Mouse (Mus musculus): ENCODE results near the gene Ror1. TPM values are rescaled to one million over a fixed set of nuclear protein-coding genes. Genes with fewer than 3 reads are reported as not detected.

The Ror1 gene
- polyA plus RNA-seq, 1 experiment from 2014 or later: 5.9 TPM

GRCm38 (mm10) chr4:100357881-100358589, 262.4 kb downstream of the Ror1 start:
- DNase-seq (ENCODE audit: low spot score) (peak; percentile 43), ATAC-seq (replicated peaks; ENCODE audit: low FRiP score) (no peak)
- H3K9me3 ChIP-seq (ENCODE audit: control insufficient read depth, low read length): no peaks in the 10 kb centered on the region
- H3K27ac ChIP-seq (ENCODE audit: low read depth, low read length): no peak overlapping the region
- H3K4me3 ChIP-seq (ENCODE audit: low read depth, low read length): no peak overlapping the region
- H3K27me3 ChIP-seq (ENCODE audit: control insufficient read depth, insufficient read depth, low read length): no peaks in the 10 kb centered on the region
- H3K4me2 ChIP-seq (ENCODE audit: low read depth, low read length, severe bottlenecking): no peak overlapping the region
- H3K36me3 ChIP-seq (ENCODE audit: control insufficient read depth, insufficient read depth, low read length): no peaks in the 10 kb centered on the region
- 85% methylated on average over 4 of the region's 4 CpGs for WGBS
- no peaks in the 10 kb centered on the region for H3K4me1 ChIP-seq (replicated peaks; ENCODE audit: control insufficient read depth, insufficient read depth, low read length)
- H3K9ac ChIP-seq (ENCODE audit: low read length): no peak overlapping the region

GRCm38 (mm10) chr4:100363666-100364065, 268.1 kb downstream of the Ror1 start:
- Histone ChIP-seq H3K9ac (ENCODE audit: low read length) (no peak overlapping the region), H3K4me2 (ENCODE audit: low read depth, low read length, severe bottlenecking) (no peak overlapping the region), H3K4me3 (ENCODE audit: low read depth, low read length) (no peak overlapping the region), H3K27ac (ENCODE audit: low read depth, low read length) (no peak overlapping the region), H3K27me3 (ENCODE audit: control insufficient read depth, insufficient read depth, low read length) (no peaks in the 10 kb centered on the region), H3K36me3 (ENCODE audit: control insufficient read depth, insufficient read depth, low read length) (no peaks in the 10 kb centered on the region), H3K4me1 (replicated peaks; ENCODE audit: control insufficient read depth, insufficient read depth, low read length) (no peaks in the 10 kb centered on the region), H3K9me3 (ENCODE audit: control insufficient read depth, low read length) (no peaks in the 10 kb centered on the region)
- no peak for DNase-seq (ENCODE audit: low spot score)
- 95% methylated on average over 7 of the region's 7 CpGs for WGBS
- no peak for ATAC-seq (replicated peaks; ENCODE audit: low FRiP score)

- H3K4me1 ChIP-seq (replicated peaks; ENCODE audit: control insufficient read depth, insufficient read depth, low read length): no peaks in the 10 kb centered on the region
- ATAC-seq (replicated peaks; ENCODE audit: low FRiP score): no peak
- 81% methylated on average over 2 of the region's 2 CpGs for WGBS
Measured at GRCm38 (mm10) chr4:100368691-100369090, 273.1 kb downstream of the Ror1 start.

GRCm38 (mm10) chr4:100369541-100370174, 274.1 kb downstream of the Ror1 start:
- ATAC-seq (replicated peaks; ENCODE audit: low FRiP score): no peak
- H3K27ac ChIP-seq (ENCODE audit: low read depth, low read length): no peak overlapping the region
- DNase-seq (ENCODE audit: low spot score): peak; percentile 10
- no peaks in the 10 kb centered on the region for H3K36me3 ChIP-seq (ENCODE audit: control insufficient read depth, insufficient read depth, low read length)
- H3K9ac ChIP-seq (ENCODE audit: low read length): no peak overlapping the region
- no peak overlapping the region for H3K4me3 ChIP-seq (ENCODE audit: low read depth, low read length)
- no peaks in the 10 kb centered on the region for H3K27me3 ChIP-seq (ENCODE audit: control insufficient read depth, insufficient read depth, low read length)
- no peaks in the 10 kb centered on the region for H3K4me1 ChIP-seq (replicated peaks; ENCODE audit: control insufficient read depth, insufficient read depth, low read length)
- H3K9me3 ChIP-seq (ENCODE audit: control insufficient read depth, low read length): no peaks in the 10 kb centered on the region
- WGBS: 85% methylated on average over 7 of the region's 7 CpGs
- no peak overlapping the region for H3K4me2 ChIP-seq (ENCODE audit: low read depth, low read length, severe bottlenecking)

More at GRCm38 (mm10) chr4:100368691-100369090, 273.1 kb downstream of the Ror1 start:
- H3K9ac ChIP-seq (ENCODE audit: low read length): no peak overlapping the region
- DNase-seq (ENCODE audit: low spot score): peak; percentile 4
- no peaks in the 10 kb centered on the region for H3K36me3 ChIP-seq (ENCODE audit: control insufficient read depth, insufficient read depth, low read length)
- H3K4me2 ChIP-seq (ENCODE audit: low read depth, low read length, severe bottlenecking): no peak overlapping the region
- no peak overlapping the region for H3K4me3 ChIP-seq (ENCODE audit: low read depth, low read length)
- no peaks in the 10 kb centered on the region for H3K27me3 ChIP-seq (ENCODE audit: control insufficient read depth, insufficient read depth, low read length)
- no peaks in the 10 kb centered on the region for H3K9me3 ChIP-seq (ENCODE audit: control insufficient read depth, low read length)
- H3K27ac ChIP-seq (ENCODE audit: low read depth, low read length): no peak overlapping the region

- no peaks in the 10 kb centered on the region for H3K27me3 ChIP-seq (ENCODE audit: control insufficient read depth, insufficient read depth, low read length)
- H3K4me2 ChIP-seq (ENCODE audit: low read depth, low read length, severe bottlenecking): no peak overlapping the region
- H3K4me3 ChIP-seq (ENCODE audit: low read depth, low read length): no peak overlapping the region
- 67% methylated on average over 11 of the region's 11 CpGs for WGBS
- no peak for ATAC-seq (replicated peaks; ENCODE audit: low FRiP score)
- H3K9ac ChIP-seq (ENCODE audit: low read length): no peak overlapping the region
- peak; percentile 36 for DNase-seq (ENCODE audit: low spot score)
- H3K36me3 ChIP-seq (ENCODE audit: control insufficient read depth, insufficient read depth, low read length): no peaks in the 10 kb centered on the region
- H3K9me3 ChIP-seq (ENCODE audit: control insufficient read depth, low read length): no peaks in the 10 kb centered on the region
- H3K4me1 ChIP-seq (replicated peaks; ENCODE audit: control insufficient read depth, insufficient read depth, low read length): no peaks in the 10 kb centered on the region
- H3K27ac ChIP-seq (ENCODE audit: low read depth, low read length): no peak overlapping the region
Measured at GRCm38 (mm10) chr4:100372806-100373205, 277.2 kb downstream of the Ror1 start.

- H3K4me1 ChIP-seq (replicated peaks; ENCODE audit: control insufficient read depth, insufficient read depth, low read length): no peaks in the 10 kb centered on the region
- H3K4me3 ChIP-seq (ENCODE audit: low read depth, low read length): no peak overlapping the region
- H3K36me3 ChIP-seq (ENCODE audit: control insufficient read depth, insufficient read depth, low read length): no peaks in the 10 kb centered on the region
- no peaks in the 10 kb centered on the region for H3K9me3 ChIP-seq (ENCODE audit: control insufficient read depth, low read length)
- no peak overlapping the region for H3K4me2 ChIP-seq (ENCODE audit: low read depth, low read length, severe bottlenecking)
- H3K27ac ChIP-seq (ENCODE audit: low read depth, low read length): no peak overlapping the region
- no peak overlapping the region for H3K9ac ChIP-seq (ENCODE audit: low read length)
- DNase-seq (ENCODE audit: low spot score) (peak; percentile 20), ATAC-seq (replicated peaks; ENCODE audit: low FRiP score) (no peak)
- H3K27me3 ChIP-seq (ENCODE audit: control insufficient read depth, insufficient read depth, low read length): no peaks in the 10 kb centered on the region
- WGBS: 70% methylated on average over 4 of the region's 4 CpGs
Measured at GRCm38 (mm10) chr4:100373780-100374179, 278.2 kb downstream of the Ror1 start.

- no peak overlapping the region for H3K9ac ChIP-seq (ENCODE audit: low read length)
- H3K4me1 ChIP-seq (replicated peaks; ENCODE audit: control insufficient read depth, insufficient read depth, low read length): no peaks in the 10 kb centered on the region
Measured at GRCm38 (mm10) chr4:100375286-100375685, 279.7 kb downstream of the Ror1 start.

GRCm38 (mm10) chr4:100376163-100376562, 280.6 kb downstream of the Ror1 start:
- 72% methylated on average over 6 of the region's 6 CpGs for WGBS
- ATAC-seq (replicated peaks; ENCODE audit: low FRiP score): no peak
- peak; percentile 35 for DNase-seq (ENCODE audit: low spot score)

More at GRCm38 (mm10) chr4:100375286-100375685, 279.7 kb downstream of the Ror1 start:
- Histone ChIP-seq H3K4me2 (ENCODE audit: low read depth, low read length, severe bottlenecking) (no peak overlapping the region), H3K27ac (ENCODE audit: low read depth, low read length) (no peak overlapping the region), H3K4me3 (ENCODE audit: low read depth, low read length) (no peak overlapping the region), H3K27me3 (ENCODE audit: control insufficient read depth, insufficient read depth, low read length) (no peaks in the 10 kb centered on the region), H3K36me3 (ENCODE audit: control insufficient read depth, insufficient read depth, low read length) (no peaks in the 10 kb centered on the region), H3K9me3 (ENCODE audit: control insufficient read depth, low read length) (no peaks in the 10 kb centered on the region)
- DNase-seq (ENCODE audit: low spot score) (peak; percentile 46), ATAC-seq (replicated peaks; ENCODE audit: low FRiP score) (no peak)
- 91% methylated on average over 5 of the region's 5 CpGs for WGBS

GRCm38 (mm10) chr4:100377231-100377630, 281.6 kb downstream of the Ror1 start:
- no peak overlapping the region for H3K4me3 ChIP-seq (ENCODE audit: low read depth, low read length)
- no peak overlapping the region for H3K4me2 ChIP-seq (ENCODE audit: low read depth, low read length, severe bottlenecking)
- no peaks in the 10 kb centered on the region for H3K27me3 ChIP-seq (ENCODE audit: control insufficient read depth, insufficient read depth, low read length)
- DNase-seq (ENCODE audit: low spot score) (peak; percentile 20), ATAC-seq (replicated peaks; ENCODE audit: low FRiP score) (no peak)
- H3K36me3 ChIP-seq (ENCODE audit: control insufficient read depth, insufficient read depth, low read length): no peaks in the 10 kb centered on the region
- no peaks in the 10 kb centered on the region for H3K9me3 ChIP-seq (ENCODE audit: control insufficient read depth, low read length)
- H3K27ac ChIP-seq (ENCODE audit: low read depth, low read length): no peak overlapping the region
- WGBS: 75% methylated on average over 3 of the region's 3 CpGs
- no peak overlapping the region for H3K9ac ChIP-seq (ENCODE audit: low read length)
- H3K4me1 ChIP-seq (replicated peaks; ENCODE audit: control insufficient read depth, insufficient read depth, low read length): no peaks in the 10 kb centered on the region

More at GRCm38 (mm10) chr4:100376163-100376562, 280.6 kb downstream of the Ror1 start:
- no peaks in the 10 kb centered on the region for H3K27me3 ChIP-seq (ENCODE audit: control insufficient read depth, insufficient read depth, low read length)
- H3K27ac ChIP-seq (ENCODE audit: low read depth, low read length): no peak overlapping the region
- no peak overlapping the region for H3K9ac ChIP-seq (ENCODE audit: low read length)
- no peaks in the 10 kb centered on the region for H3K9me3 ChIP-seq (ENCODE audit: control insufficient read depth, low read length)
- H3K4me3 ChIP-seq (ENCODE audit: low read depth, low read length): no peak overlapping the region
- no peak overlapping the region for H3K4me2 ChIP-seq (ENCODE audit: low read depth, low read length, severe bottlenecking)
- H3K36me3 ChIP-seq (ENCODE audit: control insufficient read depth, insufficient read depth, low read length): no peaks in the 10 kb centered on the region
- no peaks in the 10 kb centered on the region for H3K4me1 ChIP-seq (replicated peaks; ENCODE audit: control insufficient read depth, insufficient read depth, low read length)
